ENCODE assay signal across 10 mouse cellular contexts in the genomic region with DNA sequence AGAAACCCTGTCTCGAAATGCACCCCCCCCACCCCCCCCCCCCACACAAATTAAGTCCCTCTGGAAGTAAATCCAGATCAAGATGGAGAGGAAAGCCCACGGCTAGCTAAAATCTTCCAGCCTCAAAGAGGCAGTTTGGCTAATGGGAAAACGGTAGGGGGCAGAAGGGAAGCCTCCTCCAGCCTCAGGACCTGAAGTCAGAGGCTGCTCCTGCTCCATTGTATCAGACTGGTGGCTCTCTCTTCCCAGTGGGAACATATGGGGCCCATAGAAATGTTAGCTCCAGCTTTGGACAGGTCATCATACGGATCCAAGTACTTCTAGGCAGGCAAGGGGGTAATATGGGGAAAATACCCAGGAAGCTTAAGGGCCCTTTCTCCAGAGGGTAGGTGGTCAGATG. TPM values are rescaled to one million over a fixed set of nuclear protein-coding genes. Genes with fewer than 3 reads are reported as not detected.
DNase-seq lines count a peak whose midpoint lies in the region; ATAC-seq and TF ChIP-seq lines count a peak whose summit lies in the region.
"Had no signal": no experiment of that assay in that cellular context is flagged by ENCODE, and none has a peak within 500 bp of the region (broad histone marks: within the 10 kb centered on the region; RNA-seq: fewer than 3 reads in every experiment).

No protein-coding gene starts in this region.

- no peaks in the 10 kb centered on the region for H3K27me3 ChIP-seq in heart, embryonic 11.5 days (ENCODE audit: control insufficient read depth, insufficient read depth, low read length)
- H3K27me3 ChIP-seq in lung, postnatal 0 days (replicated peaks; ENCODE audit: insufficient read depth, low read length) = no peaks in the 10 kb centered on the region
- H3K27me3 ChIP-seq in liver, embryonic 14.5 days (ENCODE audit: control insufficient read depth, insufficient read depth, low read length) = no peaks in the 10 kb centered on the region
- H3K27me3 ChIP-seq: embryonic facial prominence, embryonic 15.5 days had no signal

- no peak overlapping the region for H3K9ac ChIP-seq in heart, embryonic 11.5 days (ENCODE audit: low read depth, low read length)
- H3K9ac ChIP-seq in lung, postnatal 0 days (replicated peaks; ENCODE audit: low read depth) = no peak overlapping the region
- peak overlapping the region; percentile 98 for H3K9ac ChIP-seq in liver, embryonic 14.5 days (replicated peaks)
- H3K9ac ChIP-seq: embryonic facial prominence, embryonic 15.5 days had no signal

- H3K4me1 ChIP-seq in heart, embryonic 11.5 days (ENCODE audit: control insufficient read depth, insufficient read depth, low read length) = peaks cover 30% of the 10 kb centered on the region
- H3K4me1 ChIP-seq in lung, postnatal 0 days (ENCODE audit: insufficient read depth, low read depth, low read length) = 0 out of 2 replicates have a peak, but pooled peaks cover under 1% of the 10 kb centered on the region
- peaks cover 7% of the 10 kb centered on the region; the same call in 1 of the 2 replicates for H3K4me1 ChIP-seq in bone marrow, adult 2 months (ENCODE audit: control insufficient read depth, insufficient read depth, low read length)
- peaks cover 16 to 44% of the 10 kb centered on the region in 2 experiments for H3K4me1 ChIP-seq in liver, embryonic 14.5 days (replicated peaks; ENCODE audit: control insufficient read depth in 2 of 2, insufficient read depth in 2 of 2, low read length in 1 of 2)

- DNase-seq in heart, postnatal 4 days = no peak
- no peak for DNase-seq in lung, postnatal 0 days (ENCODE audit: low spot score)
- DNase-seq in lung, postnatal 14 days = no peak
- DNase-seq in liver, embryonic 14.5 days (ENCODE audit: low read depth in 3 of 3, low spot score in 3 of 3) = no peak
- DNase-seq in embryo, embryonic 10 days (ENCODE audit: low spot score) = no peak
- DNase-seq: cerebellum, adult 11 months; right cerebral cortex, postnatal 14 days had no signal

- 0 out of 2 replicates have a peak, but pooled peaks have one; percentile 8 for TF ChIP-seq CTCF in lung, postnatal 0 days (IDR thresholded peaks at IDR 0.05)
- TF ChIP-seq CTCF in bone marrow, adult 2 months (IDR thresholded peaks at IDR 0.05; ENCODE audit: control insufficient read depth, insufficient read depth, low read length) = no peak
- TF ChIP-seq CTCF in liver, embryonic 14.5 days (IDR thresholded peaks at IDR 0.05; ENCODE audit: low read depth) = no peak

- H3K9me3 ChIP-seq in heart, embryonic 11.5 days (replicated peaks; ENCODE audit: control insufficient read depth, low read length) = no peaks in the 10 kb centered on the region
- no peaks in the 10 kb centered on the region for H3K9me3 ChIP-seq in lung, postnatal 0 days (ENCODE audit: low read length)
- no peaks in the 10 kb centered on the region for H3K9me3 ChIP-seq in liver, embryonic 14.5 days (ENCODE audit: control insufficient read depth, low read length)
- H3K9me3 ChIP-seq: embryonic facial prominence, embryonic 15.5 days had no signal

- WGBS in heart, embryonic 11.5 days (ENCODE audit: insufficient replicate concordance) = 58% methylated on average over 4 of the region's 4 CpGs
- WGBS in lung, postnatal 0 days = 67% methylated on average over 4 of the region's 4 CpGs
- 90% methylated on average over 4 of the region's 4 CpGs for WGBS in bone marrow, adult 2 months
- 67% methylated on average over 4 of the region's 4 CpGs for WGBS in liver, embryonic 14.5 days (ENCODE audit: insufficient replicate concordance)

- peak overlapping the region; percentile 50 for H3K4me2 ChIP-seq in heart, embryonic 11.5 days
- peak overlapping the region; percentile 35 for H3K4me2 ChIP-seq in lung, postnatal 0 days (replicated peaks; ENCODE audit: low read depth, low read length)
- peak overlapping the region; percentile 83 for H3K4me2 ChIP-seq in liver, embryonic 14.5 days (ENCODE audit: low read depth)
- H3K4me2 ChIP-seq: embryonic facial prominence, embryonic 15.5 days had no signal

- H3K4me3 ChIP-seq in heart, embryonic 11.5 days (ENCODE audit: low read depth, low read length) = peak overlapping the region; percentile 38
- no peak overlapping the region for H3K4me3 ChIP-seq in lung, postnatal 0 days (ENCODE audit: low read depth, low read length)
- H3K4me3 ChIP-seq in bone marrow, adult 2 months (replicated peaks; ENCODE audit: control insufficient read depth, low read depth, low read length) = peak overlapping the region; percentile 70
- H3K4me3 ChIP-seq in liver, embryonic 14.5 days (ENCODE audit: insufficient read depth in 1 of 2, low read depth in 2 of 2, low read length in 2 of 2) = peak overlapping the region; percentile 86 to 92
- H3K4me3 ChIP-seq: embryonic facial prominence, embryonic 15.5 days had no signal

- H3K36me3 ChIP-seq in heart, embryonic 11.5 days (ENCODE audit: control insufficient read depth, insufficient read depth, low read length) = no peaks in the 10 kb centered on the region; the same call in 1 of the 2 replicates
- 0 out of 2 replicates have a peak, but pooled peaks cover 4% of the 10 kb centered on the region for H3K36me3 ChIP-seq in lung, postnatal 0 days (ENCODE audit: insufficient read depth, low read length)
- H3K36me3 ChIP-seq in liver, embryonic 14.5 days (replicated peaks; ENCODE audit: control insufficient read depth, insufficient read depth, low read depth) = peaks cover 69% of the 10 kb centered on the region

- no peak for TF ChIP-seq EP300 in lung, postnatal 0 days (IDR thresholded peaks at IDR 0.05)
- TF ChIP-seq EP300 in liver, embryonic 14.5 days (IDR thresholded peaks at IDR 0.05; ENCODE audit: low read depth) = no peak

- no peak overlapping the region for H3K27ac ChIP-seq in heart, embryonic 11.5 days (ENCODE audit: low read depth, low read length)
- H3K27ac ChIP-seq in lung, postnatal 0 days (ENCODE audit: low read length) = no peak overlapping the region
- H3K27ac ChIP-seq in bone marrow, adult 2 months (ENCODE audit: control insufficient read depth, insufficient read depth, low read depth, low read length, poor library complexity) = no peak overlapping the region
- H3K27ac ChIP-seq in liver, embryonic 14.5 days = peak overlapping the region; percentile 95; the same call in 1 of the 2 replicates
- H3K27ac ChIP-seq: embryonic facial prominence, embryonic 15.5 days had no signal

- no peak for TF ChIP-seq POLR2A in bone marrow, adult 2 months (IDR thresholded peaks at IDR 0.05; ENCODE audit: borderline replicate concordance, control insufficient read depth, low read depth, low read length)

- no peak for ATAC-seq in heart, embryonic 11.5 days (replicated peaks; ENCODE audit: insufficient number of reproducible peaks, low FRiP score, low TSS enrichment)
- no peak for ATAC-seq in lung, postnatal 0 days
- no peak for ATAC-seq in liver, embryonic 14.5 days (ENCODE audit: insufficient read depth)

RNA-seq across cellular contexts. Expression of gene Tmcc2, which starts 25.4 kb away (rescaled TPM):
- 10.4 and 14.6 TPM in 2 replicates for polyA plus RNA-seq in heart, embryonic 11.5 days (2014; fragmentation: Nextera tagmentation; extraction: Ambion mirVana)
- 10 to 100 TPM; 17.0 to 17.5 TPM for total RNA-seq in heart, postnatal 4 days (2021)
- 28.8 and 37.2 TPM in 2 replicates for polyA plus RNA-seq in lung, postnatal 0 days (2015; fragmentation: Nextera tagmentation; extraction: Ambion mirVana)
- 246 and 316 TPM in 2 replicates for polyA plus RNA-seq in bone marrow, adult 2 months (2011; ENCODE audit: insufficient read depth, insufficient read length, low replicate concordance, missing spikeins)
- polyA plus RNA-seq in liver, embryonic 14.5 days (2012; rRNA removed) = 327 and 335 TPM in 2 replicates
- polyA plus RNA-seq in liver, embryonic 14.5 days (2014; fragmentation: Nextera tagmentation; extraction: Ambion mirVana) = 285 and 306 TPM in 2 replicates

RNA-seq across cellular contexts. Expression of gene Nuak2, which starts 49.7 kb away (rescaled TPM):
- 2.6 and 3.6 TPM in 2 replicates for polyA plus RNA-seq in heart, embryonic 11.5 days (2014; fragmentation: Nextera tagmentation; extraction: Ambion mirVana)
- total RNA-seq in heart, postnatal 4 days (2021) = 1 to 10 TPM; 5.3 to 5.8 TPM
- 11.9 and 12.1 TPM in 2 replicates for polyA plus RNA-seq in lung, postnatal 0 days (2015; fragmentation: Nextera tagmentation; extraction: Ambion mirVana)
- polyA plus RNA-seq in bone marrow, adult 2 months (2011; ENCODE audit: insufficient read depth, insufficient read length, low replicate concordance, missing spikeins) = 5.2 and 16.4 TPM in 2 replicates
- polyA plus RNA-seq in liver, embryonic 14.5 days (2012; rRNA removed) = 1.0 and 1.2 TPM in 2 replicates
- polyA plus RNA-seq in liver, embryonic 14.5 days (2014; fragmentation: Nextera tagmentation; extraction: Ambion mirVana) = 2.0 and 2.1 TPM in 2 replicates

RNA-seq across cellular contexts. Expression of gene Dstyk, which starts 51.7 kb away (rescaled TPM):
- polyA plus RNA-seq in heart, embryonic 11.5 days (2014; fragmentation: Nextera tagmentation; extraction: Ambion mirVana) = 11.6 and 11.9 TPM in 2 replicates
- 10 to 100 TPM; 16.9 to 17.3 TPM for total RNA-seq in heart, postnatal 4 days (2021)
- polyA plus RNA-seq in lung, postnatal 0 days (2015; fragmentation: Nextera tagmentation; extraction: Ambion mirVana) = 12.2 and 14.4 TPM in 2 replicates
- 9.6 and 13.7 TPM in 2 replicates for polyA plus RNA-seq in bone marrow, adult 2 months (2011; ENCODE audit: insufficient read depth, insufficient read length, low replicate concordance, missing spikeins)
- polyA plus RNA-seq in liver, embryonic 14.5 days (2012; rRNA removed) = 3.3 and 4.0 TPM in 2 replicates
- 3.6 TPM in 2 replicates for polyA plus RNA-seq in liver, embryonic 14.5 days (2014; fragmentation: Nextera tagmentation; extraction: Ambion mirVana)
